Mouse (Mus musculus) forebrain, postnatal 0 days (tissue): ENCODE measurements around the gene Rora. TPM values are rescaled to one million over a fixed set of nuclear protein-coding genes. Genes with fewer than 3 reads are reported as not detected.
A peak's percentile ranks its signal among the peaks of the same experiment; 100 is the strongest.

Source experiments
- ATAC-seq: fragments of 200-750 bp; cut with Nextera tagmentation; 2 replicates; pipeline ENCODE4 v1.8.0; 2017; ENCODE audit warnings: mild to moderate bottlenecking, moderate library complexity
- DNase-seq: peaks from one replicate; pipeline ENCODE4 v3.0.0-alpha.2; 2015
- H3K27ac ChIP-seq: fragments of 300-500 bp; sonication (generic); 2 replicates; pipeline ENCODE4 v1.5.1; 2014; ENCODE audit warnings: low read depth, mild to moderate bottlenecking, antibody characterized with exemption, low read length, moderate library complexity, mixed read lengths
- H3K27me3 ChIP-seq: fragments of 300-500 bp; sonication (generic); 2 replicates; pipeline ENCODE4 v1.6.1; 2014; ENCODE audit warnings: mild to moderate bottlenecking, low read length, mixed read lengths; ENCODE audit not compliant: insufficient read depth
- H3K36me3 ChIP-seq: fragments of 300-500 bp; sonication (generic); 2 replicates; pipeline ENCODE4 v1.6.1; 2014; ENCODE audit warnings: mild to moderate bottlenecking, moderate library complexity; ENCODE audit not compliant: insufficient read depth
- H3K4me1 ChIP-seq: fragments of 300-500 bp; sonication (generic); 2 replicates; pipeline ENCODE4 v1.6.1; 2014; ENCODE audit warnings: antibody characterized with exemption; ENCODE audit not compliant: insufficient read depth
- H3K4me2 ChIP-seq: fragments of 300-500 bp; sonication (generic); 2 replicates; pipeline ENCODE4 v1.6.1; 2014; ENCODE audit warnings: low read depth, mild to moderate bottlenecking, moderate library complexity
- H3K4me3 ChIP-seq: fragments of 300-500 bp; sonication (generic); 2 replicates; pipeline ENCODE4 v1.5.1; 2014; ENCODE audit warnings: low read depth, low read length, mixed read lengths
- H3K9ac ChIP-seq: fragments of 300-500 bp; sonication (generic); 2 replicates; pipeline ENCODE4 v1.6.1; 2014; ENCODE audit warnings: mild to moderate bottlenecking
- H3K9me3 ChIP-seq: fragments of 300-500 bp; sonication (generic); 2 replicates; pipeline ENCODE4 v1.6.1; 2016; ENCODE audit warnings: low read length
- CTCF ChIP-seq: sonication (generic); IDR thresholded peaks from 2 replicates; pipeline ENCODE4 v1.5.1; 2016; ENCODE audit warnings: antibody characterized with exemption, control low read depth, low read depth
- WGBS: fragments of 180-500 bp; shearing (Covaris S2); extraction: QIAGEN DNeasy Blood & Tissue Kit; methylation state at CpG from one replicate; pipeline ENCODE4 v1.1.7; 2014; 5-methylcytosine and 5-hydroxymethylcytosine counted together
- polyA plus RNA-seq: library from polyadenylated mRNA; unstranded; fragments of >200 nt; fragmentation: Nextera tagmentation; extraction: Ambion mirVana; gene quantifications from 2 replicates; pipeline ENCODE4 v1.2.1, GENCODE M21; 2015
- total RNA-seq: library from RNA; depleted of rRNA; stranded (reverse); fragments of >200 nt; gene quantifications from 2 replicates; pipeline ENCODE4 v1.2.3, GENCODE M21; 2014

Gene Rora
- total and polyA plus RNA-seq, 2 experiments from 2014 or later, result 9.8 to 23.9 TPM

- ATAC-seq, result peak; percentile 64; the same call in 1 of the 2 replicates
- Histone ChIP-seq H3K36me3 (no peaks in the 10 kb centered on the region), H3K27me3 (no peaks in the 10 kb centered on the region), H3K4me1 (0 out of 2 replicates have a peak, but pooled peaks cover 4% of the 10 kb centered on the region), H3K4me3 (no peak overlapping the region), H3K27ac (no peak overlapping the region), H3K9ac (no peak overlapping the region), H3K4me2 (no peak overlapping the region), H3K9me3 (no peaks in the 10 kb centered on the region)
- TF ChIP-seq CTCF, result no peak
- 21% methylated on average over 4 of the region's 4 CpGs for WGBS
- no peak for DNase-seq
Observed at GRCm38 (mm10) chr9:69372871-69373270, 719.3 kb downstream of the Rora start.

- no peak overlapping the region for H3K27ac ChIP-seq
- WGBS, result 85% methylated on average over 4 of the region's 4 CpGs
- ATAC-seq, result no peak
- 0 out of 2 replicates have a peak, but pooled peaks cover 4% of the 10 kb centered on the region for H3K4me1 ChIP-seq
- DNase-seq, result no peak
- no peak overlapping the region for H3K9ac ChIP-seq
- H3K4me3 ChIP-seq, result no peak overlapping the region
- peak; percentile 23; the same call in 1 of the 2 replicates for TF ChIP-seq CTCF
- H3K27me3 ChIP-seq, result no peaks in the 10 kb centered on the region
- H3K36me3 ChIP-seq, result no peaks in the 10 kb centered on the region
- H3K4me2 ChIP-seq, result no peak overlapping the region
- no peaks in the 10 kb centered on the region for H3K9me3 ChIP-seq
Observed at GRCm38 (mm10) chr9:69376982-69377653, 723.5 kb downstream of the Rora start.

DNA sequence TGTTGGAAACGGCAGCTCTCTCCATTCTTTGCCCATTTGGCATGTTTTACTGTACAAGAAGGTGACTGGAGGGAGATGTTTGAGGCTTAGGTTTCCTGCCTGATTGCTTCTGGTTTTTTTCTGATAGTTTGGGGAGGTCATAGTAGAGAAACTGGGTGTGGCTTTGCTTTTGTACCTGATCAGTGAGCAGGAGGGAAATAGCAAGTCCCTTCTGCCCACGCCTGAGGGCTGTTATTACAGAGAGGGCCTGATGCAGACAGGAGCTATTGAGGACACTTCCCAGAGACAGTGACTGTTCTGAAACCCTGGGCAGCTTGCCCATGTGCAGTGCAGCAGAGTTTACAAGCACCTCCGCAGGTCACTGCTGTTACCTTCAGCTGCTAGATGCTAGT is 724.1 kb downstream of the Rora start:
- no peaks in the 10 kb centered on the region for H3K36me3 ChIP-seq
- WGBS, result 81% methylated on average over 3 of the region's 3 CpGs
- H3K4me1 ChIP-seq, result 0 out of 2 replicates have a peak, but pooled peaks cover 3% of the 10 kb centered on the region
- no peak overlapping the region for H3K9ac ChIP-seq
- H3K27me3 ChIP-seq, result no peaks in the 10 kb centered on the region
- H3K4me2 ChIP-seq, result no peak overlapping the region
- no peak for TF ChIP-seq CTCF
- ATAC-seq (no peak), DNase-seq (no peak)
- no peak overlapping the region for H3K27ac ChIP-seq
- H3K9me3 ChIP-seq, result no peaks in the 10 kb centered on the region
- H3K4me3 ChIP-seq, result no peak overlapping the region

DNA sequence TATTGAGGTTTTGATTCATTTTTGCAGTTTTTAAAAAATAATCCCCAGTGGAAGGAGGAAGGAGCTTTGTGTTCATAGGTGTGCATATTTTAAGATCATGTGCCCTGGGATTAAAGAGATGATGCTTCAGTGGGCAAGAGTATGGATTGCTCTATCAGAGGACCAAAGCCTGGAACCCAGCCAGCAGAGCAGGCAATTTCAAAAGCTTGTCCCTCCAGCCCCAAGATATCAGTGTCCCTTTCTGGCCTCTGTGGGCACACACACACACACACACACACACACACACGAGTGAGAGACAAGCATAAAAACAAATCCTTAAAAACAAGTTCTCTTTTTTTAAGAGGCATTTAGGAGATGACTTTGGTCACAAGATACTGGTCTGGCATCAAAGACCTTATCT is 727.0 kb downstream of the Rora start:
- Histone ChIP-seq H3K9ac (no peak overlapping the region), H3K4me3 (no peak overlapping the region), H3K27ac (no peak overlapping the region), H3K4me1 (no peaks in the 10 kb centered on the region), H3K4me2 (no peak overlapping the region), H3K9me3 (no peaks in the 10 kb centered on the region), H3K36me3 (no peaks in the 10 kb centered on the region), H3K27me3 (no peaks in the 10 kb centered on the region)
- no peak for TF ChIP-seq CTCF
- WGBS, result 54% methylated on average over 1 of the region's 1 CpGs
- no peak for DNase-seq
- no peak for ATAC-seq

- Histone ChIP-seq H3K4me2 (no peak overlapping the region), H3K9ac (no peak overlapping the region), H3K27me3 (no peaks in the 10 kb centered on the region), H3K4me3 (no peak overlapping the region), H3K36me3 (no peaks in the 10 kb centered on the region), H3K4me1 (no peaks in the 10 kb centered on the region), H3K9me3 (no peaks in the 10 kb centered on the region), H3K27ac (no peak overlapping the region)
- no peak for DNase-seq
- ATAC-seq, result no peak
- WGBS, result 56% methylated on average over 7 of the region's 7 CpGs
- TF ChIP-seq CTCF, result no peak
Observed at GRCm38 (mm10) chr9:69381741-69382140, 728.2 kb downstream of the Rora start.

- Histone ChIP-seq H3K9ac (no peak overlapping the region), H3K4me1 (no peaks in the 10 kb centered on the region), H3K9me3 (no peaks in the 10 kb centered on the region), H3K27ac (no peak overlapping the region), H3K27me3 (no peaks in the 10 kb centered on the region), H3K4me3 (no peak overlapping the region), H3K36me3 (no peaks in the 10 kb centered on the region), H3K4me2 (no peak overlapping the region)
- WGBS, result 88% methylated on average over 17 of the region's 17 CpGs
- DNase-seq, result no peak
- TF ChIP-seq CTCF, result no peak
- ATAC-seq, result no peak
Observed at GRCm38 (mm10) chr9:69384475-69384874, 730.9 kb downstream of the Rora start.

GRCm38 (mm10) chr9:69384905-69385304 is 731.3 kb downstream of the Rora start:
- 52% methylated on average over 1 of the region's 1 CpGs for WGBS
- H3K4me3 ChIP-seq, result no peak overlapping the region
- H3K36me3 ChIP-seq, result no peaks in the 10 kb centered on the region
- ATAC-seq (no peak), DNase-seq (no peak)
- no peak overlapping the region for H3K27ac ChIP-seq
- H3K27me3 ChIP-seq, result no peaks in the 10 kb centered on the region
- no peaks in the 10 kb centered on the region for H3K4me1 ChIP-seq
- no peak overlapping the region for H3K9ac ChIP-seq
- no peaks in the 10 kb centered on the region for H3K9me3 ChIP-seq
- TF ChIP-seq CTCF, result no peak
- no peak overlapping the region for H3K4me2 ChIP-seq
